Mouse (Mus musculus): Measurements from ENCODE around the gene Vmp1. TPM values are rescaled to one million over a fixed set of nuclear protein-coding genes. Genes with fewer than 3 reads are reported as not detected.

The Vmp1 gene
- polyA plus RNA-seq, 1 experiment from 2014 or later: 123 TPM

GRCm38 (mm10) chr11:86701151-86701550, 17.5 kb upstream of the Vmp1 start:
- H3K36me3 ChIP-seq (ENCODE audit: control insufficient read depth, insufficient read depth, low read length): peaks cover 54% of the 10 kb centered on the region
- no peak overlapping the region for H3K9ac ChIP-seq (ENCODE audit: low read depth, low read length)
- 90% methylated on average over 4 of the region's 4 CpGs for WGBS
- H3K4me3 ChIP-seq (ENCODE audit: low read length): no peak overlapping the region
- no peaks in the 10 kb centered on the region for H3K27me3 ChIP-seq (replicated peaks; ENCODE audit: control insufficient read depth, insufficient read depth, low read length)
- H3K4me1 ChIP-seq (ENCODE audit: control insufficient read depth, insufficient read depth, low read depth, low read length): no peaks in the 10 kb centered on the region
- H3K9me3 ChIP-seq (ENCODE audit: control insufficient read depth, low read length): no peaks in the 10 kb centered on the region
- H3K4me2 ChIP-seq (ENCODE audit: low read length): no peak overlapping the region
- no peak for ATAC-seq
- H3K27ac ChIP-seq (ENCODE audit: low read depth, low read length): no peak overlapping the region

- H3K27ac ChIP-seq (ENCODE audit: low read depth, low read length): no peak overlapping the region
- H3K4me2 ChIP-seq (ENCODE audit: low read length): no peak overlapping the region
- H3K9ac ChIP-seq (ENCODE audit: low read depth, low read length): no peak overlapping the region
- H3K36me3 ChIP-seq (ENCODE audit: control insufficient read depth, insufficient read depth, low read length): peaks cover 35% of the 10 kb centered on the region
- H3K27me3 ChIP-seq (replicated peaks; ENCODE audit: control insufficient read depth, insufficient read depth, low read length): no peaks in the 10 kb centered on the region
- no peaks in the 10 kb centered on the region for H3K4me1 ChIP-seq (ENCODE audit: control insufficient read depth, insufficient read depth, low read depth, low read length)
- WGBS: 75% methylated on average over 4 of the region's 4 CpGs
- no peak for ATAC-seq
- no peak overlapping the region for H3K4me3 ChIP-seq (ENCODE audit: low read length)
- no peaks in the 10 kb centered on the region for H3K9me3 ChIP-seq (ENCODE audit: control insufficient read depth, low read length)
Measured at GRCm38 (mm10) chr11:86695461-86695860, 11.8 kb upstream of the Vmp1 start.

- ATAC-seq: no peak
- Histone ChIP-seq H3K36me3 (ENCODE audit: control insufficient read depth, insufficient read depth, low read length) (peaks cover 36% of the 10 kb centered on the region), H3K9me3 (ENCODE audit: control insufficient read depth, low read length) (no peaks in the 10 kb centered on the region), H3K9ac (ENCODE audit: low read depth, low read length) (no peak overlapping the region), H3K4me1 (ENCODE audit: control insufficient read depth, insufficient read depth, low read depth, low read length) (no peaks in the 10 kb centered on the region), H3K4me3 (ENCODE audit: low read length) (no peak overlapping the region), H3K27me3 (replicated peaks; ENCODE audit: control insufficient read depth, insufficient read depth, low read length) (no peaks in the 10 kb centered on the region), H3K4me2 (ENCODE audit: low read length) (no peak overlapping the region), H3K27ac (ENCODE audit: low read depth, low read length) (no peak overlapping the region)
- 91% methylated on average over 2 of the region's 2 CpGs for WGBS
Measured at GRCm38 (mm10) chr11:86692546-86692945, 8.9 kb upstream of the Vmp1 start.

GRCm38 (mm10) chr11:86691956-86692355, 8.3 kb upstream of the Vmp1 start:
- H3K9ac ChIP-seq (ENCODE audit: low read depth, low read length): no peak overlapping the region
- H3K4me2 ChIP-seq (ENCODE audit: low read length): no peak overlapping the region
- no peaks in the 10 kb centered on the region for H3K27me3 ChIP-seq (replicated peaks; ENCODE audit: control insufficient read depth, insufficient read depth, low read length)
- no peaks in the 10 kb centered on the region for H3K4me1 ChIP-seq (ENCODE audit: control insufficient read depth, insufficient read depth, low read depth, low read length)
- 95% methylated on average over 2 of the region's 2 CpGs for WGBS
- H3K9me3 ChIP-seq (ENCODE audit: control insufficient read depth, low read length): no peaks in the 10 kb centered on the region
- no peak for ATAC-seq
- no peak overlapping the region for H3K4me3 ChIP-seq (ENCODE audit: low read length)
- peaks cover 32% of the 10 kb centered on the region for H3K36me3 ChIP-seq (ENCODE audit: control insufficient read depth, insufficient read depth, low read length)
- H3K27ac ChIP-seq (ENCODE audit: low read depth, low read length): no peak overlapping the region

GRCm38 (mm10) chr11:86691482-86691881, 7.8 kb upstream of the Vmp1 start:
- 94% methylated on average over 3 of the region's 3 CpGs for WGBS
- Histone ChIP-seq H3K36me3 (ENCODE audit: control insufficient read depth, insufficient read depth, low read length) (peaks cover 30% of the 10 kb centered on the region), H3K4me3 (ENCODE audit: low read length) (no peak overlapping the region), H3K9ac (ENCODE audit: low read depth, low read length) (no peak overlapping the region), H3K4me2 (ENCODE audit: low read length) (no peak overlapping the region), H3K27ac (ENCODE audit: low read depth, low read length) (no peak overlapping the region), H3K9me3 (ENCODE audit: control insufficient read depth, low read length) (no peaks in the 10 kb centered on the region), H3K4me1 (ENCODE audit: control insufficient read depth, insufficient read depth, low read depth, low read length) (no peaks in the 10 kb centered on the region), H3K27me3 (replicated peaks; ENCODE audit: control insufficient read depth, insufficient read depth, low read length) (no peaks in the 10 kb centered on the region)
- ATAC-seq: no peak

- 93% methylated on average over 3 of the region's 3 CpGs for WGBS
- H3K4me1 ChIP-seq (ENCODE audit: control insufficient read depth, insufficient read depth, low read depth, low read length): peaks cover 3% of the 10 kb centered on the region
- no peak overlapping the region for H3K27ac ChIP-seq (ENCODE audit: low read depth, low read length)
- H3K9ac ChIP-seq (ENCODE audit: low read depth, low read length): no peak overlapping the region
- H3K36me3 ChIP-seq (ENCODE audit: control insufficient read depth, insufficient read depth, low read length): peaks cover 27% of the 10 kb centered on the region
- H3K27me3 ChIP-seq (replicated peaks; ENCODE audit: control insufficient read depth, insufficient read depth, low read length): no peaks in the 10 kb centered on the region
- no peak overlapping the region for H3K4me3 ChIP-seq (ENCODE audit: low read length)
- no peak for ATAC-seq
- H3K9me3 ChIP-seq (ENCODE audit: control insufficient read depth, low read length): no peaks in the 10 kb centered on the region
- no peak overlapping the region for H3K4me2 ChIP-seq (ENCODE audit: low read length)
Measured at GRCm38 (mm10) chr11:86690383-86690782, 6.7 kb upstream of the Vmp1 start.

GRCm38 (mm10) chr11:86685366-86685765, 1.7 kb upstream of the Vmp1 start:
- Histone ChIP-seq H3K27me3 (replicated peaks; ENCODE audit: control insufficient read depth, insufficient read depth, low read length) (no peaks in the 10 kb centered on the region), H3K4me3 (ENCODE audit: low read length) (no peak overlapping the region), H3K36me3 (ENCODE audit: control insufficient read depth, insufficient read depth, low read length) (peaks cover 8% of the 10 kb centered on the region), H3K9ac (ENCODE audit: low read depth, low read length) (no peak overlapping the region), H3K4me2 (ENCODE audit: low read length) (peak overlapping the region; percentile 88; the same call in 1 of the 2 replicates), H3K4me1 (ENCODE audit: control insufficient read depth, insufficient read depth, low read depth, low read length) (peaks cover 21% of the 10 kb centered on the region), H3K9me3 (ENCODE audit: control insufficient read depth, low read length) (no peaks in the 10 kb centered on the region), H3K27ac (ENCODE audit: low read depth, low read length) (no peak overlapping the region)
- no peak for ATAC-seq
- 91% methylated on average over 1 of the region's 1 CpGs for WGBS

GRCm38 (mm10) chr11:86684126-86685012, 733 bp upstream of the Vmp1 start:
- Histone ChIP-seq H3K27me3 (replicated peaks; ENCODE audit: control insufficient read depth, insufficient read depth, low read length) (no peaks in the 10 kb centered on the region), H3K36me3 (ENCODE audit: control insufficient read depth, insufficient read depth, low read length) (peaks cover 6% of the 10 kb centered on the region), H3K4me3 (ENCODE audit: low read length) (peak overlapping the region; percentile 97), H3K4me2 (ENCODE audit: low read length) (peak overlapping the region; percentile 88), H3K9me3 (ENCODE audit: control insufficient read depth, low read length) (no peaks in the 10 kb centered on the region), H3K9ac (ENCODE audit: low read depth, low read length) (peak overlapping the region; percentile 91), H3K4me1 (ENCODE audit: control insufficient read depth, insufficient read depth, low read depth, low read length) (peaks cover 21% of the 10 kb centered on the region), H3K27ac (ENCODE audit: low read depth, low read length) (peak overlapping the region; percentile 89)
- 10% methylated on average over 20 of the region's 20 CpGs for WGBS
- no peak for ATAC-seq

GRCm38 (mm10) chr11:86682861-86683260, 775 bp downstream of the Vmp1 start:
- Histone ChIP-seq H3K9ac (ENCODE audit: low read depth, low read length) (peak overlapping the region; percentile 91), H3K4me3 (ENCODE audit: low read length) (peak overlapping the region; percentile 97), H3K27me3 (replicated peaks; ENCODE audit: control insufficient read depth, insufficient read depth, low read length) (no peaks in the 10 kb centered on the region), H3K9me3 (ENCODE audit: control insufficient read depth, low read length) (no peaks in the 10 kb centered on the region), H3K27ac (ENCODE audit: low read depth, low read length) (no peak overlapping the region; the same call in 1 of the 2 replicates), H3K4me1 (ENCODE audit: control insufficient read depth, insufficient read depth, low read depth, low read length) (peaks cover 21% of the 10 kb centered on the region), H3K4me2 (ENCODE audit: low read length) (peak overlapping the region; percentile 88), H3K36me3 (ENCODE audit: control insufficient read depth, insufficient read depth, low read length) (peaks cover 3% of the 10 kb centered on the region; the same call in 1 of the 2 replicates)
- WGBS: 40% methylated on average over 7 of the region's 7 CpGs
- no peak for ATAC-seq
